Mouse (Mus musculus) bone marrow, adult 2 months (tissue): ENCODE results near the gene Defb35.

Experiments used
- CTCF ChIP-seq: fragments of 200-500 bp; IDR thresholded peaks from 2 replicates; pipeline ENCODE4 v1.5.1; 2011; ENCODE audit warnings: low read length, control low read depth; ENCODE audit not compliant: control insufficient read depth, insufficient read depth
- POLR2A ChIP-seq: fragments of 200-500 bp; IDR thresholded peaks from 2 replicates; pipeline ENCODE4 v1.6.1; 2011; ENCODE audit warnings: low read depth, mild to moderate bottlenecking, control low read depth, low read length, borderline replicate concordance; ENCODE audit not compliant: control insufficient read depth

- TF ChIP-seq POLR2A (no peak), CTCF (no peak)
These were observed 18.2 kb downstream of the Defb35 start for GRCm38 (mm10) chr8:21956336-21956735.
